Mouse (Mus musculus): Measurements from ENCODE around the gene Zfp692. TPM values are rescaled to one million over a fixed set of nuclear protein-coding genes. Genes with fewer than 3 reads are reported as not detected.

The Zfp692 gene
- polyA plus RNA-seq, 1 experiment from 2014 or later, result 13.7 TPM

GRCm38 (mm10) chr11:58322824-58323569 lies 16.1 kb downstream of the Zfp692 start:
- Histone ChIP-seq H3K9me3 (ENCODE audit: control insufficient read depth, low read length) (no peaks in the 10 kb centered on the region), H3K27me3 (ENCODE audit: control insufficient read depth, insufficient read depth, low read length) (no peaks in the 10 kb centered on the region), H3K36me3 (ENCODE audit: control insufficient read depth, insufficient read depth, low read length) (no peaks in the 10 kb centered on the region; the same call in 1 of the 2 replicates), H3K27ac (replicated peaks) (peak overlapping the region; percentile 98), H3K4me1 (replicated peaks; ENCODE audit: control insufficient read depth, insufficient read depth) (no peaks in the 10 kb centered on the region), H3K4me2 (replicated peaks; ENCODE audit: low read depth) (peak overlapping the region; percentile 82), H3K9ac (ENCODE audit: low read length) (peak overlapping the region; percentile 86), H3K4me3 (ENCODE audit: low read depth, low read length) (peak overlapping the region; percentile 81)
- ATAC-seq (ENCODE audit: low FRiP score, low TSS enrichment), result peak; percentile 99
- DNase-seq (ENCODE audit: low spot score), result peak; percentile 98
- TF ChIP-seq CTCF (IDR thresholded peaks at IDR 0.05; ENCODE audit: low read depth) (peak; percentile 34; the same call in 1 of the 2 replicates), EP300 (optimal IDR thresholded peaks at IDR 0.05) (no peak)
- WGBS, result 1% methylated on average over 59 of the region's 63 CpGs

DNA sequence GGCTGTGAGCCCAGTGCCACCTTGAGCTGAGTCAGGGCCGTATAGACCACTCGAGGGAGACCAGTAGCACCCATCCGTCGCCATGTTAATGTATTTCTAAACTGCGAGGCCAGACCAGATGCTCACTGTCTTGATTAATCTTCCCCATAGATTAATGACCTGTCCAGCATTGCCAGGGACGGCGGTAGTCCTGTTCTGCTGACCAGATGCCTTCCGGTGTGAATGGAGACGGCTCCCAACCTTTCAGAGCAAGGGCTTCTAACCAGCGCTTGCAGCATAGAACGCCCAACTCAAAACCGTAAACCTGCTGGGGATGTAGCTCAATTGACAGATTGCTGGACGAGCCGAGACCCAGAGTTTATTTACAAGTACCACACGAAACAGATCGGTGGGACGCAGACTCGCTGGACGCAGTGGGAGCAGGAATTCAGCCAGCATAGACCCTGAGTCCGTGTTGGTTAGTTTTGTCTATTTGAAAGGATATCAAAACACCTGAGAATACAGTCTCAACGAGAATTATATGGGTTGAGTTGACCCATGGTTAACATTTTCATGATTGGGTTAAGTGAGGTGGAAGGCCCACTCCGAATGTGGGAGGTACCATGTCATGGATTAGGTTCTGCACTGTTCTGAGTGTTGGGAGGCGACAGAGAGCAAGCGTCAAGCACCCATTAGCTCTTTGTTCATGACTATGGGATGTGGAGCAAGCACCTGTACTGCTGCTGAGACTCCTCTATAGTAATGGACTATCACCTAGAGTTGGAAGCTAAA lies 16.9 kb downstream of the Zfp692 start:
- no peaks in the 10 kb centered on the region for H3K27me3 ChIP-seq (ENCODE audit: control insufficient read depth, insufficient read depth, low read length)
- H3K9ac ChIP-seq (ENCODE audit: low read length), result peak overlapping the region; percentile 86
- peak overlapping the region; percentile 98 for H3K27ac ChIP-seq (replicated peaks)
- no peaks in the 10 kb centered on the region for H3K4me1 ChIP-seq (replicated peaks; ENCODE audit: control insufficient read depth, insufficient read depth)
- ATAC-seq (ENCODE audit: low FRiP score, low TSS enrichment) (peak; percentile 15), DNase-seq (ENCODE audit: low spot score) (no peak)
- TF ChIP-seq CTCF (IDR thresholded peaks at IDR 0.05; ENCODE audit: low read depth) (0 out of 2 replicates have a peak, but pooled peaks have one; percentile 13), EP300 (optimal IDR thresholded peaks at IDR 0.05) (no peak)
- peak overlapping the region; percentile 82 for H3K4me2 ChIP-seq (replicated peaks; ENCODE audit: low read depth)
- no peaks in the 10 kb centered on the region; the same call in 1 of the 2 replicates for H3K36me3 ChIP-seq (ENCODE audit: control insufficient read depth, insufficient read depth, low read length)
- WGBS, result 5% methylated on average over 24 of the region's 24 CpGs
- no peaks in the 10 kb centered on the region for H3K9me3 ChIP-seq (ENCODE audit: control insufficient read depth, low read length)
- H3K4me3 ChIP-seq (ENCODE audit: low read depth, low read length), result peak overlapping the region; percentile 81

DNA sequence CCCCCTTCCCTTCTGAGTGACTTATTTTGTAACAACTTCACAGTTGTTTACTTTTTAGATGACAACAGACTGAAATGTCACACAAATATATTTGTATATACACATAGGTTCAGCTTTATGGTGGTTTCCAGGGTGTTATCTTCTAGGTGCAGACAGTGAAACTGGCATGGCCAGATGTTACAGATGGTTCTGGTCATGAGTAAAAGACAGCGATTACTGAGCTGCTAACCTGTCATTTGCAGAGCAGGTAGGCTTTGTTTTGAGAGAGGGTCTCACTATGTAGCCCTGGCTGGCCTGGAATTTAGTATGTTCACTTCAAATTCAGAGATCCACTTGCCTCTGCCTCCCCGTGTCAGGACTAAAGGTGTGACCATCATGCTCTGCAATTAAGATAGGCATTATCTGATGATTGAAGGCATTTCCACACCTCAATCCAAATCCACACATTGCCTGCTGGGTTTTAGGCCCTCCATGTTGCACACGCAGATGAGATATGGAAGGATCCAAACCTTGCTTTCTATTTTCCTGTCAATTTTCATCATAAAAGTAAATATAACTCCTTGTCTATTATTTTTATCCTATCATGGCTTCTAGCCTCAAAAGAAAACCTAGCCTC lies 17.9 kb downstream of the Zfp692 start:
- H3K4me3 ChIP-seq (ENCODE audit: low read depth, low read length), result no peak overlapping the region
- H3K4me1 ChIP-seq (replicated peaks; ENCODE audit: control insufficient read depth, insufficient read depth), result peaks cover 6% of the 10 kb centered on the region; the same call in 1 of the 2 replicates
- H3K9me3 ChIP-seq (ENCODE audit: control insufficient read depth, low read length), result no peaks in the 10 kb centered on the region
- H3K9ac ChIP-seq (ENCODE audit: low read length), result no peak overlapping the region
- WGBS, result 76% methylated on average over 3 of the region's 3 CpGs
- TF ChIP-seq EP300 (optimal IDR thresholded peaks at IDR 0.05), result no peak
- TF ChIP-seq CTCF (IDR thresholded peaks at IDR 0.05; ENCODE audit: low read depth), result no peak
- no peaks in the 10 kb centered on the region for H3K27me3 ChIP-seq (ENCODE audit: control insufficient read depth, insufficient read depth, low read length)
- no peak overlapping the region for H3K4me2 ChIP-seq (replicated peaks; ENCODE audit: low read depth)
- no peaks in the 10 kb centered on the region; the same call in 1 of the 2 replicates for H3K36me3 ChIP-seq (ENCODE audit: control insufficient read depth, insufficient read depth, low read length)
- DNase-seq (ENCODE audit: low spot score) (no peak), ATAC-seq (ENCODE audit: low FRiP score, low TSS enrichment) (no peak)
- no peak overlapping the region for H3K27ac ChIP-seq (replicated peaks)

- DNase-seq (ENCODE audit: low spot score) (no peak), ATAC-seq (ENCODE audit: low FRiP score, low TSS enrichment) (no peak)
- TF ChIP-seq CTCF (IDR thresholded peaks at IDR 0.05; ENCODE audit: low read depth) (peak; percentile 48), EP300 (optimal IDR thresholded peaks at IDR 0.05) (no peak)
- peaks cover 11% of the 10 kb centered on the region for H3K4me1 ChIP-seq (replicated peaks; ENCODE audit: control insufficient read depth, insufficient read depth)
- no peaks in the 10 kb centered on the region for H3K27me3 ChIP-seq (ENCODE audit: control insufficient read depth, insufficient read depth, low read length)
- WGBS, result 95% methylated on average over 3 of the region's 3 CpGs
- no peak overlapping the region for H3K9ac ChIP-seq (ENCODE audit: low read length)
- no peaks in the 10 kb centered on the region; the same call in 1 of the 2 replicates for H3K36me3 ChIP-seq (ENCODE audit: control insufficient read depth, insufficient read depth, low read length)
- no peaks in the 10 kb centered on the region for H3K9me3 ChIP-seq (ENCODE audit: control insufficient read depth, low read length)
- H3K4me2 ChIP-seq (replicated peaks; ENCODE audit: low read depth), result no peak overlapping the region
- no peak overlapping the region for H3K4me3 ChIP-seq (ENCODE audit: low read depth, low read length)
- no peak overlapping the region for H3K27ac ChIP-seq (replicated peaks)
Observed at GRCm38 (mm10) chr11:58326781-58327180, 19.9 kb downstream of the Zfp692 start.

GRCm38 (mm10) chr11:58329906-58330275 lies 23.0 kb downstream of the Zfp692 start:
- WGBS, result under 1% methylated on average over 21 of the region's 21 CpGs
- ATAC-seq (ENCODE audit: low FRiP score, low TSS enrichment), result peak; percentile 38
- H3K9ac ChIP-seq (ENCODE audit: low read length), result peak overlapping the region; percentile 88

More at GRCm38 (mm10) chr11:58329906-58330275, 23.0 kb downstream of the Zfp692 start:
- Histone ChIP-seq H3K4me2 (replicated peaks; ENCODE audit: low read depth) (peak overlapping the region; percentile 78), H3K4me3 (ENCODE audit: low read depth, low read length) (peak overlapping the region; percentile 79), H3K9me3 (ENCODE audit: control insufficient read depth, low read length) (no peaks in the 10 kb centered on the region), H3K4me1 (replicated peaks; ENCODE audit: control insufficient read depth, insufficient read depth) (peaks cover 11% of the 10 kb centered on the region), H3K27ac (replicated peaks) (peak overlapping the region; percentile 88), H3K36me3 (ENCODE audit: control insufficient read depth, insufficient read depth, low read length) (no peaks in the 10 kb centered on the region; the same call in 1 of the 2 replicates), H3K27me3 (ENCODE audit: control insufficient read depth, insufficient read depth, low read length) (no peaks in the 10 kb centered on the region)
- TF ChIP-seq EP300 (optimal IDR thresholded peaks at IDR 0.05), result no peak
- 0 out of 2 replicates have a peak, but pooled peaks have one; percentile 30 for TF ChIP-seq CTCF (IDR thresholded peaks at IDR 0.05; ENCODE audit: low read depth)
- no peak for DNase-seq (ENCODE audit: low spot score)
